Mouse (Mus musculus): ENCODE measurements around the gene Tsc1. TPM values are rescaled to one million over a fixed set of nuclear protein-coding genes. Genes with fewer than 3 reads are reported as not detected.
A peak's percentile ranks its signal among the peaks of the same experiment; 100 is the strongest.

Tsc1 gene
- 10 to 100 TPM; 39.7 to 43.6 TPM for total RNA-seq (2021)
- long read RNA-seq, experiment 1, partial matches to known transcripts = 2 of 52 reads
- long read RNA-seq, experiment 1, other reads (novel, unspliced or antisense) = 50 of 52 reads
- long read RNA-seq, experiment 2, partial matches to known transcripts = 3 of 116 reads
- long read RNA-seq, experiment 2, other reads (novel, unspliced or antisense) = 113 of 116 reads

DNA sequence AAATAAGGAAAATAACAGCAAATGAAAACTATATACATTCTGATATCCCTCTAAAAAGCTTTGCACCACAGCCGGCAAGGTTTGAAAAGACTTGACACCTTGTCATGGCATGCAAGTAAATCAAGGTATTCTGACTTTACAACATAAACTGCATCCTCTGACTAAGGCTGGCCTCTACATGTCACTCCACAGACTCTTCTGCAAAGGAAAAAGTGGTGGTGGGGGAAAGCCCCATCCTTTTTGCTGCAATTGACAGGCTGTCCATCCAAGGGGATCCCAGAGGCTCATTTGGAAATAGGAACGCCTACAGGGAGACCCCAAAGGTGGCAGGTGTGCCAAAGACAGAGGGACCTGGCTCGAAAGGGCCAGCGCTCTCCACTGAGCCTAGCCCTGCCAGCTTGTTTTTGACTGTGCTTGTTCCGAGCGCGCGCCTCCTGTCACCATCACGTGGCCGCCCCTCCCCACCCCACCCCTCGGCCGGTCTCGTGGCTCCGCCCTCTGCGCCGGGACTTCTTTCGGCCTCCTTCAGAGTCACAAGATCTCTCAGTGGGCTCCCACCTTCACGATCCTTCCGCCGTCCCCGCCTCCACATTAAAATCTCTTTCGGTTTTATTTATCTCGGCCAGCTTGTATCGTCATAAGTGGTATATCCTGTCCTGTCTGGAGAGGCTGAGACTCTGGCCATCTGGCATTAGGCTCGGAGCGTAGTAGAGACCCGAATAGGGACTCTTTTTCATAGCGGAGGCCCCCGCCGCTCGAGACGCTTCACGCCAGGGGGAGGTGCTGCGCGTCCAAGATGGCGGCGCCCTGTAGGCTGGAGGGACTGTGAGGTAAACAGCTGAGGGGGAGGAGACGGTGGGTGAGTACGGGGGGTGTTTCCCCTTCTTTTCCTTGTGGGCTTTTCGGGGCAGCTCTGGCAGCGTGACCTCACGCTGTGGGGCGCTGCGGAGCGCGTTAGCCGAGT is at the start of gene Tsc1:
TSS of gene Tsc1 (plus strand) at position 768 of the 964 bp plus-strand sequence.
- DNase-seq (ENCODE audit: low spot score in 2 of 2) = peak; percentile 95 to 96

GRCm38 (mm10) chr2:28591479-28591878 is 49.5 kb upstream of the Tsc1 start:
- no peak for DNase-seq (ENCODE audit: low spot score in 2 of 2)

- peak; percentile 34 to 37 for DNase-seq (ENCODE audit: low spot score in 2 of 2)
Observed at GRCm38 (mm10) chr2:28592809-28593208, 48.2 kb upstream of the Tsc1 start.

GRCm38 (mm10) chr2:28596021-28596420 is 45.0 kb upstream of the Tsc1 start:
- DNase-seq (ENCODE audit: low spot score in 2 of 2) = no peak

- DNase-seq (ENCODE audit: low spot score in 2 of 2) = no peak
Observed at GRCm38 (mm10) chr2:28596998-28597397, 44.0 kb upstream of the Tsc1 start.

- DNase-seq (ENCODE audit: low spot score in 2 of 2) = no peak
Observed at GRCm38 (mm10) chr2:28597733-28598547, 43.1 kb upstream of the Tsc1 start.

DNA sequence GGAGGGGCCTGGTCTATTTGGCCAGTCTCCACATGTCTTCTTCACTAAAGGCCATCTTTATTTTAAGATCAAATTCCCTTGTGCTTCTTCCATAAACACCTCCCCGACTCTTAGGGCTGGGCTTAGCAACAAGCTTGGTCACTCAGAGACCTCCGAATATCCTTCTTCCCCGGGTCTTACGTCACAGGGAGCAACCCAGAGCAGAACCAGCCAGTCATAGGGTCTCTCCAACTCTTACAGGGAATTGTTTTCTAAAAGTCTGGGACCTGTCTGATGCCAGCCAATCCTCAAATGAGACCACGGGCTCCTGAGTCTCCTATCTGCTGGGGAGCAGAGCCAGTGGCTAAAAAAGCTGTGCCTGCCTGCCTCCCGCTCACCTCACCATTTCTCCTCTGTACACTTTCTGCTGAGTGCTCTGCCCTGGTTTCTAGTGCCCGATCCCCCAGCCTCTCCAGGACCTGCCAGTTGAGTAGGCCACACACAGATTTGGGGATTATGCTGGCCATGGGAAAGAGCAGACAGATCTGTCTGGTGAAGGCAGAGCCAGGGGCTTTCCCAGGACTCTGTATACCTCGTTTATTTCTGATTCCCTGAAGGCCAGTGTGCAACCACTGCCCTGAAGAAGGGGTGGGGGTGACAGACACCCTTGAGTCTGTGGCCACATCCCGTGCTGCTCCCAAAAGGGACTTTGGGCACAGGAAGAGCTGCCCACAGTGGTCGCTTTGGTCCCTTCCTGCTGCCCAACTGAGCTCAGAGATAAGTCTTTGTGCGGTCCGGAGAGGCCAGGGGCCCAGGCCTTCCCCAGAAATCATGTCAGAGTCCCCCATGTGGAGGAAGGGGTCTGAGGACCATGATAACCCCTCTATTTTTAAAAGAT is 42.1 kb upstream of the Tsc1 start:
- DNase-seq (ENCODE audit: low spot score in 2 of 2) = no peak

DNA sequence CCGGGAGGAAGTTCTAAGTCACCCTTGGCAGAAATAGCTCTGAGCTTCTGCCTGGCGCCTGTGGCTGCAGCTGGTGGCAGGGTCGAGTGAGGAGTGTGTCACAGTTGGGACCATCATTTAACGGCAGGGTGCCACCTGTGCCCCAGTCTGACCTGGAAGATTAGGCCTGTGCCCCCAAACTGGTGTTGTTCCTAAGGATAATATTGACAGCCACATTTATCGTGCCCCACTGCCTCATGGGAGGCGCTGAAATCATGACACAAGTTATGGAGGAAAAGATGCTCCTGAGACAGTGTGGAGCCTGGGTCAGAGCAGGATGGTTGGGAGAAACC is 41.5 kb upstream of the Tsc1 start:
- no peak for DNase-seq (ENCODE audit: low spot score in 2 of 2)

- no peak for DNase-seq (ENCODE audit: low spot score in 2 of 2)
Observed at GRCm38 (mm10) chr2:28601720-28602590, 39.1 kb upstream of the Tsc1 start.

DNA sequence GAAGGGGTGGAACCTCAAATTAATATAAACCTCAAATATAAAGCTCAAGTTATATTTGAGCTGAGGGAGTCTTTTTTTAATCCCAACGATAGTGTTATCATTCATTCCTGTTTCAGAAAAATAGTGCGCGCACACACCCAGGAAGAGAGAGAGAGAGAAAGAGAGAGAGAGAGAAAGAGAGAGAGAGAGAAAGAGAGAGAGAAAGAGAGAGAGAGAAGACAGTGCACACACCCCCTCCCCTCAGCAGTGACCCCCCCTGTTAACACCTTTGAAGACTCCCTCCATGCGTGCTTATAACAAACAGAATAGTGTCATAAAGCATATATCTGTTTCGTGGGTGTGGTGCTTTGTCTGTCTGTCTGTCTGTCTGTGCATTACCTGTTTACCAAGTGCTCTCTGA is 37.5 kb upstream of the Tsc1 start:
- DNase-seq (ENCODE audit: low spot score in 2 of 2) = no peak

DNA sequence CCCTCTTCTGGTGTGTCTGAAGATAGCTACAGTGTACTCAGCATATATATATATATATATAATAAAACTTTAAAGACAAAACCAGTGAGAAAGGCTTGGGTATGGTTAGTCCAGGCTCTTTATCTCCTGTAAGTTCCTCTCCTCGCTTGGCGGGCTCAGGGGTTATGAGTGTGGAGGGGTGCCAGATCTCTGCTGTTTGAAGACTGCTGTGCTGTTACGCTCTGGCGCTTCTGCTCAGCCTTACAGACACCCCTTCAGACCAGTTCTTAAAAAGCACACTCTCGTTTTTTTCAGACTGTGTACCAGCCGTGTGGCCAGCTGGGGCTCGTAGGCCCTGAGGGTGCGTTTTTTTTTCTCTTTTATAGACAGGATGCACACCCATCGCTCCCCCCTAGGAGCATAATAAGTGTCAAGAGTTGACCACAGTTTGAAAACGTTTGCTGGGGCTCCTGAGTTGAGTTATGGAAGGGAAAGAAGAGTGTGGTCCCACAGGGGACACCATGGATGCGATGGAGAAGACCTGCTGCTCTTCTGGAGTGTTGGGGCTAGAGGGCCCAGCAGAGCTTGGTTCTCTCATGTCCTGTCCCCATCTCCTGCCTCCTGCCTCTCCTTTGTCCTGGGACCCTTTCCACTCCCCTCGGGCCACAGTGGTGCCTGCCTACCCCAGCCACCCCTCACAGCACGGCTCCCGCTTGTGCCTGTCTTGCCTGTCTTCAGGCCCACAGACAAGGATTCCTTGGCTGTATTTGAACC is 35.1 kb upstream of the Tsc1 start:
- DNase-seq (ENCODE audit: low spot score in 2 of 2) = no peak

DNA sequence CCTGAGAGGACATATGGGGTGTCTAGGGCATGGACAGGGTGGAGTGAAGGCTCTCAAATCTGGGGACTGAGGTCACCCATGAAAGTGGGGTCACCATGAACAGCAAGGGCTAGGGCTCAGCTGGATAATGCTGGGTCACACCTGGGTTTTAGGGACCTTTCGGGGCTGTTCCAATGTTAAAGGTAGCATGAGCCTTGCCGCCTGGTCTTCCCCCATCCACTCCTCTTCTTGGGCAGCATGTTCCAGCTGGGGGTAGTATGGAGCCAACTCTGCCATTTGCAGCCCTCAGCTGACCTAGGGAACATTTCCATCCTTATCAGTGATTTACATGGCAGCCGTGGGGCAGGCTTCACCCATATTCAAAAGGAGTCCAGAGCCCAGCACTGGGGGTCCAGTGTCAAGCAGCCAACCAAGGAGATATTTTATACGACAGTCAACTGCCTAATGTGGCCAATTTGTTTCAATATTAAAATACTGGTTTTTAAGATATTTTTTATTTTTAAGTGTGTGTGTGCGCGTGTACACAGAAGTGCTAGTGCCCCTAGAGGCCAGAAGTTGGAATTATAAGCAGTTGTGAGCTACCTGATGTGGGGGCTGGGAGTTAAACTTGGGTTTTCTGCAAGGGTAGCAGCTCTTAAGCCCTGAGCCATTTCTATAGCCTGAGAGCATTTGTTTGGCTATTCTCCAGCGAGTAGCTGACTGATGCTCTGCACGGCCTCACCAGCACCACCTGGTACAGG is 34.3 kb upstream of the Tsc1 start:
- DNase-seq (ENCODE audit: low spot score in 2 of 2) = no peak

DNA sequence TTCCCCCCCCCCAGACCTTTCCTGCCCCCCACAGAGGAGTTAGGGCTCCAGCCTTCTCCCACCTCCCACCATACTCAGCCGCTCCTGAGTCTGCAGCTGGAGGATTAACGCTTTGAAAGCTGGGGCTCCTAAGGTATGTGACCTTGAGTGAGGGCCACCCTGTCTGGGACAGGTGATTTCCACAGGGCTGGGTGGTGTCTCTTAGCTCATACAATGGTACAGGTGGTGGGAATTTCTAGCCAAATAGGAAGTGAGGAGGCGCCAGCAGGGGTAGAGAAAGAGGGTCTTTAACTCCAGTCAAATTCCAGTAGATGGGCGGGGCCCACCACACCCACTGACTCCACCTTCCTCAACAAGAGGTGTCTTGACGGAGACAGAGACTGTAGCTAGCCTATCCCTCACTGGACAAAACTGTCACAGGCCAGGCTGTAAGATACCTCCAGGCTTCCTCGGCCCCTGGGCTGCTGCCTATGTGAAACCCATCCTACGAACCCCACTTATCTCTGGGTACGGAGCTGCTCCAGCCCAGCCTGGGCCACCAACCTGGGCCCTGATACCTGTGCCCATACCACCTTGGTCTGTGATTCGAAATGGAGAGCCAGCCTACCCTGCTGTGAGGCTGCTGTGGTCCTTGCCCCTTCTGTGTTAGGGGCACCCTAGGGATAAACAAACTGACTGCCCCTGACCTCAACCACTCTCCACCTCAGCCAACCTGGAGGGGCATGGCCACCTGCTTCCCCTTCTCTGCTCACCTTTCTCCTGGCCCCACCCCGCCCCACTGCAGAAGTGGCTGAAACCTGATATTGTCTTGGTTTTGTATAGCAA is 33.5 kb upstream of the Tsc1 start:
- no peak for DNase-seq (ENCODE audit: low spot score in 2 of 2)

- no peak for DNase-seq (ENCODE audit: low spot score in 2 of 2)
Observed at GRCm38 (mm10) chr2:28609851-28610250, 31.2 kb upstream of the Tsc1 start.

- no peak for DNase-seq (ENCODE audit: low spot score in 2 of 2)
Observed at GRCm38 (mm10) chr2:28610716-28611406, 30.2 kb upstream of the Tsc1 start.

DNA sequence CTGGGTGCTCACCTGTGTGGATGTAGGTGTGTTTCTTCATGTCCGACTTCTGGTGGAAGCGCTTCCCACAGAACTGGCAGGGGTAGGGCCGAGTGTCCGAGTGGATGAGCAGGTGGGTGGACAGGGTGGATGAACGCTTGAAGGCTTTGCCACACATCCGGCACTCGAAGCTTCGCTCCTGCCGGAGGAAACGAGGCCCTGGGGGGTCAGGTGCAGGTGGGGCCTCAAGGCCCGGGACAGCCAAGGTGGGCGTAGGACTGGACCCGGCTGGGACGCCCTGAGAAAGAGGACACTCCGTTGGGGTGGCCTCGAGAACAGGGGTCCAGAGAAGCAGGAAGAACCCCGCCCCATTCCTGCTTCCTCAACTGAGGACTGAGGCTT is 29.6 kb upstream of the Tsc1 start:
- DNase-seq (ENCODE audit: low spot score in 2 of 2) = no peak
